Mouse (Mus musculus): Measurements from ENCODE around the gene Sirt7. TPM values are rescaled to one million over a fixed set of nuclear protein-coding genes. Genes with fewer than 3 reads are reported as not detected.
A peak's percentile ranks its signal among the peaks of the same experiment; 100 is the strongest.

Gene Sirt7
- polyA plus RNA-seq, 1 experiment from 2014 or later, result 20.8 TPM

DNA sequence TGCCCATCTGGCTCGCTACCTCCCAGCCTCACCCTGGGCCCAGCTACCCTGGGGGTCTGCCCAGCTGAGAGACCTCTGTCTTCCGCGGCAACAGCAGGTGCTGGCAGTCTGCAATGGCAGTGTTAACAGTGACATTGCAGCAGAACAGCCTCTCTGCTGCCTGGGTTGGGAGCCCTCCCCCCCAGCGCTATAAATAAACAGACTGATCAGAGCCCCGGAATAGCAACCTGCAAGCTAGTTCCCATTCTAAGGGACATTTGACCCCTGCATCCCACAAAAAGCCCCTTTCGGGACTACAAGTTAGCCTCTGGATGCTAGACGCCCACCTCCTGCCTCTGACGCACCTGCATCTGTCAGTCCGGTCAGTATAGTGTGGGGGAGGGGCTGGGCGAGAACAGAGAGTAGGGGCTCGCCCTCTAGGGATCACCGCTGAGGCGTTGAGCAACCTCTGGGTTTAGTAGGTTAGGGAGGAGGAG is 23.0 kb upstream of the Sirt7 start, which contains the start of gene Myadml2:
Myadml2 (minus strand) TSS at position 158 of the 476 bp plus-strand sequence.
- Histone ChIP-seq H3K27ac (replicated peaks; ENCODE audit: low read depth, low read length) (no peak within 1 kb of the TSS), H3K4me3 (ENCODE audit: low read depth, low read length) (no peak within 1 kb of the TSS), H3K9ac (replicated peaks; ENCODE audit: low read length) (peak within 1 kb of the TSS; percentile 1; the same call in 1 of the 2 replicates), H3K36me3 (replicated peaks; ENCODE audit: control insufficient read depth, insufficient read depth, low read depth, low read length) (no peaks in the 10 kb centered on the region), H3K4me1 (ENCODE audit: control insufficient read depth, insufficient read depth, low read length) (peaks cover under 1% of the 10 kb centered on the region; the same call in 1 of the 2 replicates), H3K9me3 (replicated peaks; ENCODE audit: control insufficient read depth, low read length) (no peaks in the 10 kb centered on the region), H3K27me3 (ENCODE audit: control insufficient read depth, insufficient read depth, low read length) (peaks cover 5% of the 10 kb centered on the region; the same call in 1 of the 2 replicates), H3K4me2 (ENCODE audit: low read depth, low read length) (peak within 1 kb of the TSS; percentile 4; the same call in 1 of the 2 replicates)
- 2% methylated on average over 13 of the region's 13 CpGs for WGBS
- peak; percentile 32 for DNase-seq (ENCODE audit: low spot score)
- ATAC-seq (replicated peaks; ENCODE audit: insufficient number of reproducible peaks, low FRiP score, low TSS enrichment, low read depth), result no peak

GRCm38 (mm10) chr11:120647047-120647830 is 22.2 kb upstream of the Sirt7 start:
- ATAC-seq (replicated peaks; ENCODE audit: insufficient number of reproducible peaks, low FRiP score, low TSS enrichment, low read depth), result no peak
- 77% methylated on average over 35 of the region's 35 CpGs for WGBS
- no peak overlapping the region; the same call in 1 of the 2 replicates for H3K4me2 ChIP-seq (ENCODE audit: low read depth, low read length)

GRCm38 (mm10) chr11:120643601-120643987 is 18.6 kb upstream of the Sirt7 start, which contains the start of gene Pycr1:
TSS of gene Pycr1 (minus strand) at chr11:120643769.
- peak within 1 kb of the TSS; percentile 33 for H3K4me3 ChIP-seq (ENCODE audit: low read depth, low read length)
- no peaks in the 10 kb centered on the region for H3K36me3 ChIP-seq (replicated peaks; ENCODE audit: control insufficient read depth, insufficient read depth, low read depth, low read length)
- peak; percentile 98 for ATAC-seq (replicated peaks; ENCODE audit: insufficient number of reproducible peaks, low FRiP score, low TSS enrichment, low read depth)
- H3K9ac ChIP-seq (replicated peaks; ENCODE audit: low read length), result peak within 1 kb of the TSS; percentile 54
- peaks cover 3% of the 10 kb centered on the region; the same call in 1 of the 2 replicates for H3K4me1 ChIP-seq (ENCODE audit: control insufficient read depth, insufficient read depth, low read length)
- H3K27ac ChIP-seq (replicated peaks; ENCODE audit: low read depth, low read length), result no peak within 1 kb of the TSS
- H3K9me3 ChIP-seq (replicated peaks; ENCODE audit: control insufficient read depth, low read length), result no peaks in the 10 kb centered on the region
- DNase-seq (ENCODE audit: low spot score), result peak; percentile 95
- peak within 1 kb of the TSS; percentile 89 for H3K4me2 ChIP-seq (ENCODE audit: low read depth, low read length)
- WGBS, result 2% methylated on average over 15 of the region's 15 CpGs
- H3K27me3 ChIP-seq (ENCODE audit: control insufficient read depth, insufficient read depth, low read length), result peaks cover 5% of the 10 kb centered on the region; the same call in 1 of the 2 replicates

More at GRCm38 (mm10) chr11:120647047-120647830, 22.2 kb upstream of the Sirt7 start:
- no peak for DNase-seq (ENCODE audit: low spot score)
- Histone ChIP-seq H3K4me1 (ENCODE audit: control insufficient read depth, insufficient read depth, low read length) (peaks cover 3% of the 10 kb centered on the region; the same call in 1 of the 2 replicates), H3K9ac (replicated peaks; ENCODE audit: low read length) (no peak overlapping the region; the same call in 1 of the 2 replicates), H3K36me3 (replicated peaks; ENCODE audit: control insufficient read depth, insufficient read depth, low read depth, low read length) (no peaks in the 10 kb centered on the region), H3K27me3 (ENCODE audit: control insufficient read depth, insufficient read depth, low read length) (peaks cover 5% of the 10 kb centered on the region; the same call in 1 of the 2 replicates), H3K9me3 (replicated peaks; ENCODE audit: control insufficient read depth, low read length) (no peaks in the 10 kb centered on the region), H3K27ac (replicated peaks; ENCODE audit: low read depth, low read length) (no peak overlapping the region), H3K4me3 (ENCODE audit: low read depth, low read length) (no peak overlapping the region)

DNA sequence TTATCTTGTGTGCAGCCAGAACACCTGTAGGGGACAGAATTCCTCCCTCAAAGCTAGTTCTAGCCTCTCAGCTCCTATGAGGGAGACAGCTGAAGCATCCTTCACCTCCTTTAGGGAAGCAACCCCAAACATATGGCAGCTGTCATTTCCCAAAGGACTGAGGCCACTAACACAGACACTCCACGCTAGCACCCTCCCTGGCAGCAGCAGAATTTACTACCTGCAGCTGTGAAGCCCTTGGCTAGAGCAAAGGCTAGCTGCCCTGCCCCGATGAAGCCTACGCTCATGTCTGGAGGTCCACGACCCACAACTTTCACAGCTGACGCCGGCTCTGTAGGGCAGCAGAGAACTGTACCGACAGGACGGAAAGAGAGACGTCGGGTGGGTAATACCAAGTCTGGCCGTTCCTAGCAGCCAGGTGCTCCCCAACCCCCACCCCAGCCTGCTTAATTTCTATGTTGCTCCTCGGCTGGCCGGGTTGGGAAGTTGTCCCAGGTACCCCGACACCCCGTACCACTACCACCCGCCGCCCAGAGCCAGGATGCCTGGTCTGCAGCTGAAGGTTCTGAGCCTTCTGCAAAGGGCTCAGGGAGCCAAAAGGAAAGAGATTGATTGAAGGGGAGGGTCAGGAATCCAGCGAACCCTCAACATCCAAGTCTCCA is 18.0 kb upstream of the Sirt7 start:
- peak; percentile 41 for ATAC-seq (replicated peaks; ENCODE audit: insufficient number of reproducible peaks, low FRiP score, low TSS enrichment, low read depth)

GRCm38 (mm10) chr11:120641869-120642268 is 16.8 kb upstream of the Sirt7 start:
- no peak overlapping the region for H3K27ac ChIP-seq (replicated peaks; ENCODE audit: low read depth, low read length)
- H3K36me3 ChIP-seq (replicated peaks; ENCODE audit: control insufficient read depth, insufficient read depth, low read depth, low read length), result no peaks in the 10 kb centered on the region
- no peaks in the 10 kb centered on the region for H3K9me3 ChIP-seq (replicated peaks; ENCODE audit: control insufficient read depth, low read length)
- no peak overlapping the region for H3K4me2 ChIP-seq (ENCODE audit: low read depth, low read length)
- ATAC-seq (replicated peaks; ENCODE audit: insufficient number of reproducible peaks, low FRiP score, low TSS enrichment, low read depth) (no peak), DNase-seq (ENCODE audit: low spot score) (no peak)
- H3K4me3 ChIP-seq (ENCODE audit: low read depth, low read length), result no peak overlapping the region
- WGBS, result 86% methylated on average over 8 of the region's 8 CpGs
- H3K9ac ChIP-seq (replicated peaks; ENCODE audit: low read length), result no peak overlapping the region; the same call in 1 of the 2 replicates
- H3K27me3 ChIP-seq (ENCODE audit: control insufficient read depth, insufficient read depth, low read length), result no peaks in the 10 kb centered on the region
- H3K4me1 ChIP-seq (ENCODE audit: control insufficient read depth, insufficient read depth, low read length), result peaks cover 3% of the 10 kb centered on the region; the same call in 1 of the 2 replicates

More for the DNA sequence above, 18.0 kb upstream of the Sirt7 start:
- WGBS, result 3% methylated on average over 18 of the region's 18 CpGs
- Histone ChIP-seq H3K27me3 (ENCODE audit: control insufficient read depth, insufficient read depth, low read length) (peaks cover 5% of the 10 kb centered on the region; the same call in 1 of the 2 replicates), H3K4me2 (ENCODE audit: low read depth, low read length) (peak overlapping the region; percentile 89), H3K27ac (replicated peaks; ENCODE audit: low read depth, low read length) (no peak overlapping the region), H3K9ac (replicated peaks; ENCODE audit: low read length) (peak overlapping the region; percentile 54), H3K4me1 (ENCODE audit: control insufficient read depth, insufficient read depth, low read length) (peaks cover 3% of the 10 kb centered on the region; the same call in 1 of the 2 replicates), H3K4me3 (ENCODE audit: low read depth, low read length) (peak overlapping the region; percentile 33), H3K9me3 (replicated peaks; ENCODE audit: control insufficient read depth, low read length) (no peaks in the 10 kb centered on the region), H3K36me3 (replicated peaks; ENCODE audit: control insufficient read depth, insufficient read depth, low read depth, low read length) (no peaks in the 10 kb centered on the region)
- DNase-seq (ENCODE audit: low spot score), result peak; percentile 43

- Histone ChIP-seq H3K4me3 (ENCODE audit: low read depth, low read length) (no peak overlapping the region), H3K4me1 (ENCODE audit: control insufficient read depth, insufficient read depth, low read length) (peaks cover 3% of the 10 kb centered on the region; the same call in 1 of the 2 replicates), H3K36me3 (replicated peaks; ENCODE audit: control insufficient read depth, insufficient read depth, low read depth, low read length) (no peaks in the 10 kb centered on the region), H3K9ac (replicated peaks; ENCODE audit: low read length) (peak overlapping the region; percentile 28), H3K27ac (replicated peaks; ENCODE audit: low read depth, low read length) (no peak overlapping the region), H3K4me2 (ENCODE audit: low read depth, low read length) (no peak overlapping the region), H3K9me3 (replicated peaks; ENCODE audit: control insufficient read depth, low read length) (no peaks in the 10 kb centered on the region), H3K27me3 (ENCODE audit: control insufficient read depth, insufficient read depth, low read length) (no peaks in the 10 kb centered on the region)
- DNase-seq (ENCODE audit: low spot score), result no peak
- no peak for ATAC-seq (replicated peaks; ENCODE audit: insufficient number of reproducible peaks, low FRiP score, low TSS enrichment, low read depth)
- WGBS, result 61% methylated on average over 9 of the region's 9 CpGs
Observed at GRCm38 (mm10) chr11:120641255-120641654, 16.2 kb upstream of the Sirt7 start.

- H3K4me1 ChIP-seq (ENCODE audit: control insufficient read depth, insufficient read depth, low read length), result peaks cover 9% of the 10 kb centered on the region; the same call in 1 of the 2 replicates
- no peak overlapping the region for H3K4me3 ChIP-seq (ENCODE audit: low read depth, low read length)
- 82% methylated on average over 5 of the region's 5 CpGs for WGBS
Observed at GRCm38 (mm10) chr11:120634810-120635209, 9.8 kb upstream of the Sirt7 start.

More at GRCm38 (mm10) chr11:120634810-120635209, 9.8 kb upstream of the Sirt7 start:
- H3K4me2 ChIP-seq (ENCODE audit: low read depth, low read length), result no peak overlapping the region
- no peaks in the 10 kb centered on the region for H3K27me3 ChIP-seq (ENCODE audit: control insufficient read depth, insufficient read depth, low read length)
- H3K9ac ChIP-seq (replicated peaks; ENCODE audit: low read length), result no peak overlapping the region
- DNase-seq (ENCODE audit: low spot score), result no peak
- no peaks in the 10 kb centered on the region for H3K9me3 ChIP-seq (replicated peaks; ENCODE audit: control insufficient read depth, low read length)
- no peaks in the 10 kb centered on the region for H3K36me3 ChIP-seq (replicated peaks; ENCODE audit: control insufficient read depth, insufficient read depth, low read depth, low read length)
- H3K27ac ChIP-seq (replicated peaks; ENCODE audit: low read depth, low read length), result no peak overlapping the region
- ATAC-seq (replicated peaks; ENCODE audit: insufficient number of reproducible peaks, low FRiP score, low TSS enrichment, low read depth), result no peak

Data from embryonic facial prominence, embryonic 11.5 days (tissue).